Mouse (Mus musculus): ENCODE data around the gene Hspa4l.

Gene Hspa4l

GRCm38 (mm10) chr3:40744024-40744835 lies at the start of gene Hspa4l:
Gene Hspa4l (plus strand): TSS chr3:40744495.
- DNase-seq (ENCODE audit: low spot score), result no peak

- DNase-seq (ENCODE audit: low spot score), result no peak
These were observed 49.1 kb upstream of the Hspa4l start for GRCm38 (mm10) chr3:40695162-40695561.

GRCm38 (mm10) chr3:40698834-40699233 lies 45.5 kb upstream of the Hspa4l start:
- DNase-seq (ENCODE audit: low spot score), result no peak

- DNase-seq (ENCODE audit: low spot score), result no peak
These were observed 39.4 kb upstream of the Hspa4l start for GRCm38 (mm10) chr3:40704816-40705430.

- no peak for DNase-seq (ENCODE audit: low spot score)
These were observed 35.6 kb upstream of the Hspa4l start, which contains the start of gene Slc25a31 for GRCm38 (mm10) chr3:40708655-40709054. Gene Slc25a31 (plus strand): TSS chr3:40708855.

- DNase-seq (ENCODE audit: low spot score), result no peak
These were observed 28.2 kb upstream of the Hspa4l start for GRCm38 (mm10) chr3:40716056-40716455.

- no peak for DNase-seq (ENCODE audit: low spot score)
These were observed 25.3 kb upstream of the Hspa4l start for GRCm38 (mm10) chr3:40719022-40719421.

GRCm38 (mm10) chr3:40738381-40738912 lies 5.8 kb upstream of the Hspa4l start:
- DNase-seq (ENCODE audit: low spot score), result no peak

GRCm38 (mm10) chr3:40744836-40745660 lies 753 bp downstream of the Hspa4l start:
- DNase-seq (ENCODE audit: low spot score), result peak; percentile 94

GRCm38 (mm10) chr3:40745661-40746547 lies 1.6 kb downstream of the Hspa4l start:
- no peak for DNase-seq (ENCODE audit: low spot score)

GRCm38 (mm10) chr3:40760746-40761145 lies 16.5 kb downstream of the Hspa4l start:
- no peak for DNase-seq (ENCODE audit: low spot score)

GRCm38 (mm10) chr3:40761312-40761711 lies 17.0 kb downstream of the Hspa4l start:
- no peak for DNase-seq (ENCODE audit: low spot score)

- DNase-seq (ENCODE audit: low spot score), result no peak
These were observed 49.5 kb downstream of the Hspa4l start for GRCm38 (mm10) chr3:40793783-40794182.

GRCm38 (mm10) chr3:40798054-40798453 lies 53.8 kb downstream of the Hspa4l start:
- DNase-seq (ENCODE audit: low spot score), result no peak

- peak; percentile 7 for DNase-seq (ENCODE audit: low spot score)
These were observed 54.2 kb downstream of the Hspa4l start for GRCm38 (mm10) chr3:40798500-40798899.

GRCm38 (mm10) chr3:40799530-40800372 lies 55.5 kb downstream of the Hspa4l start, which contains the start of gene Plk4:
Gene Plk4 (plus strand): TSS chr3:40800019.
- peak; percentile 95 for DNase-seq (ENCODE audit: low spot score)

- peak; percentile 51 for DNase-seq (ENCODE audit: low spot score)
These were observed 56.1 kb downstream of the Hspa4l start for GRCm38 (mm10) chr3:40800373-40800823.

GRCm38 (mm10) chr3:40806871-40807270 lies 62.6 kb downstream of the Hspa4l start:
- no peak for DNase-seq (ENCODE audit: low spot score)

GRCm38 (mm10) chr3:40808686-40809085 lies 64.4 kb downstream of the Hspa4l start:
- no peak for DNase-seq (ENCODE audit: low spot score)

GRCm38 (mm10) chr3:40809894-40810293 lies 65.6 kb downstream of the Hspa4l start:
- DNase-seq (ENCODE audit: low spot score), result no peak
